Mouse (Mus musculus): ENCODE measurements around the gene Syngr3. TPM values are rescaled to one million over a fixed set of nuclear protein-coding genes. Genes with fewer than 3 reads are reported as not detected.

Gene Syngr3
- total RNA-seq, 1 experiment from 2014 or later: not detected

Other genes starting within 250 kb of the Syngr3 start
- gene Dnase1l2, start 246.8 kb downstream of the Syngr3 start, total RNA-seq (2017): 1.4 TPM in 1 of 2 replicates, not detected in the other
- gene E4f1, start 219.6 kb downstream of the Syngr3 start, total RNA-seq (2017): 10.0 and 15.2 TPM in 2 replicates
- 21.6 and 23.5 TPM in 2 replicates for gene Pgp, start 219.6 kb downstream of the Syngr3 start, total RNA-seq (2017)
- 1.3 TPM in 1 of 2 replicates, not detected in the other for gene Bricd5, start 216.1 kb downstream of the Syngr3 start, total RNA-seq (2017)
- 9.6 and 25.7 TPM in 2 replicates for gene Mlst8, start 210.9 kb downstream of the Syngr3 start, total RNA-seq (2017)
- gene Caskin1, start 201.4 kb downstream of the Syngr3 start, total RNA-seq (2017): not detected in 2 replicates
- 59.3 and 60.5 TPM in 2 replicates for gene Traf7, start 162.0 kb downstream of the Syngr3 start, total RNA-seq (2017)
- 0.05 TPM in 1 of 2 replicates, not detected in the other for gene Rab26, start 155.7 kb downstream of the Syngr3 start, total RNA-seq (2017)
- gene Pkd1, start 140.1 kb downstream of the Syngr3 start, total RNA-seq (2017): 8.3 and 37.4 TPM in 2 replicates
- 39.0 and 52.2 TPM in 2 replicates for gene Tsc2, start 57.3 kb downstream of the Syngr3 start, total RNA-seq (2017)
- gene Nthl1, start 57.3 kb downstream of the Syngr3 start, total RNA-seq (2017): 18.0 and 25.1 TPM in 2 replicates
- gene Slc9a3r2, start 39.6 kb downstream of the Syngr3 start, total RNA-seq (2017): 1.3 and 1.4 TPM in 2 replicates
- gene Npw, start 31.5 kb downstream of the Syngr3 start, total RNA-seq (2017): 0.27 and 1.4 TPM in 2 replicates
- gene Zfp598, start 20.3 kb downstream of the Syngr3 start, total RNA-seq (2017): 20.0 and 25.4 TPM in 2 replicates
- gene Gfer, start 6.2 kb upstream of the Syngr3 start, total RNA-seq (2017): 30.9 and 44.6 TPM in 2 replicates
- 0.69 and 18.3 TPM in 2 replicates for gene Noxo1, start 6.3 kb upstream of the Syngr3 start, total RNA-seq (2017)
- 43.3 and 46.1 TPM in 2 replicates for gene Tbl3, start 17.7 kb upstream of the Syngr3 start, total RNA-seq (2017)
- not detected in 2 replicates for gene Rnf151, start 28.1 kb upstream of the Syngr3 start, total RNA-seq (2017)
- 1,725 and 1,907 TPM in 2 replicates for gene Rps2, start 28.2 kb upstream of the Syngr3 start, total RNA-seq (2017)
- 192 and 287 TPM in 2 replicates for gene Ndufb10, start 34.5 kb upstream of the Syngr3 start, total RNA-seq (2017)
- 0.50 TPM in 1 of 2 replicates, not detected in the other for gene Rpl3l, start 37.9 kb upstream of the Syngr3 start, total RNA-seq (2017)
- gene Msrb1, start 46.7 kb upstream of the Syngr3 start, total RNA-seq (2017): 41.2 and 41.7 TPM in 2 replicates
- gene Hs3st6, start 63.0 kb upstream of the Syngr3 start, total RNA-seq (2017): not detected in 2 replicates
- 0.55 TPM in 1 of 2 replicates, not detected in the other for gene Meiob, start 114.3 kb upstream of the Syngr3 start, total RNA-seq (2017)
- 21.5 and 26.7 TPM in 2 replicates for gene Hagh, start 150.2 kb upstream of the Syngr3 start, total RNA-seq (2017)
- 24.6 and 25.9 TPM in 2 replicates for gene Fahd1, start 160.4 kb upstream of the Syngr3 start, total RNA-seq (2017)
- gene Igfals, start 176.0 kb upstream of the Syngr3 start, total RNA-seq (2017): not detected in 2 replicates
- 35.6 and 45.6 TPM in 2 replicates for gene Nubp2, start 196.4 kb upstream of the Syngr3 start, total RNA-seq (2017)
- gene Spsb3, start 196.7 kb upstream of the Syngr3 start, total RNA-seq (2017): 14.8 and 21.5 TPM in 2 replicates
- 9.2 and 22.7 TPM in 2 replicates for gene Eme2, start 205.1 kb upstream of the Syngr3 start, total RNA-seq (2017)
- gene Mrps34, start 205.2 kb upstream of the Syngr3 start, total RNA-seq (2017): 21.6 and 22.0 TPM in 2 replicates
- gene Nme3, start 206.5 kb upstream of the Syngr3 start, total RNA-seq (2017): 35.0 and 36.0 TPM in 2 replicates
- 21.0 and 33.2 TPM in 2 replicates for gene Mapk8ip3, start 247.0 kb upstream of the Syngr3 start, total RNA-seq (2017)